Mouse (Mus musculus) E14TG2a.4 (cell line): ENCODE data around the gene Tmem136.
A peak's percentile ranks its signal among the peaks of the same experiment; 100 is the strongest.

Experiments used
- H3K27me3 ChIP-seq: 2 replicates; pipeline ENCODE4 v1.6.1; 2014; ENCODE audit warnings: low read length, control low read depth; ENCODE audit not compliant: insufficient read depth
- H3K36me3 ChIP-seq: 2 replicates; pipeline ENCODE4 v1.6.1; 2014; ENCODE audit warnings: low read length, control low read depth; ENCODE audit not compliant: insufficient read depth
- H3K4me1 ChIP-seq: replicated peaks from 2 replicates; pipeline ENCODE4 v1.6.1; 2014; ENCODE audit warnings: low read depth, low read length, control low read depth
- H3K4me3 ChIP-seq: replicated peaks from 2 replicates; pipeline ENCODE4 v1.5.1; 2014; ENCODE audit warnings: mild to moderate bottlenecking, low read length
- H3K9me3 ChIP-seq: 2 replicates; pipeline ENCODE4 v1.6.1; 2014; ENCODE audit warnings: low read length, control low read depth
- CTCF ChIP-seq: conservative IDR thresholded peaks from 2 replicates; pipeline ENCODE4 v1.5.1; 2014; ENCODE audit warnings: low read length
- NANOG ChIP-seq: IDR thresholded peaks from 2 replicates; pipeline ENCODE4 v1.6.1; 2014; ENCODE audit warnings: borderline replicate concordance, low read length, mixed read lengths
- POU5F1 ChIP-seq: IDR thresholded peaks from 2 replicates; pipeline ENCODE4 v1.6.1; 2014; ENCODE audit warnings: low read length, borderline replicate concordance

Gene Tmem136

GRCm38 (mm10) chr9:43115431-43116133 is 788 bp downstream of the Tmem136 start:
- Histone ChIP-seq H3K4me1 (peaks cover 29% of the 10 kb centered on the region), H3K36me3 (peaks cover 16% of the 10 kb centered on the region), H3K27me3 (0 out of 2 replicates have a peak, but pooled peaks cover 2% of the 10 kb centered on the region), H3K9me3 (no peaks in the 10 kb centered on the region), H3K4me3 (peak overlapping the region; percentile 94)
- no peak for TF ChIP-seq POU5F1
- no peak for TF ChIP-seq CTCF
- TF ChIP-seq NANOG: no peak

- peaks cover 34% of the 10 kb centered on the region for H3K4me1 ChIP-seq
- H3K27me3 ChIP-seq: no peaks in the 10 kb centered on the region
- no peak overlapping the region; the same call in 1 of the 2 replicates for H3K4me3 ChIP-seq
- TF ChIP-seq NANOG: no peak
- TF ChIP-seq CTCF: no peak
- TF ChIP-seq POU5F1: no peak
- H3K36me3 ChIP-seq: peaks cover 22% of the 10 kb centered on the region
- H3K9me3 ChIP-seq: no peaks in the 10 kb centered on the region
Measured at GRCm38 (mm10) chr9:43114833-43115232, 1.5 kb downstream of the Tmem136 start.

GRCm38 (mm10) chr9:43110286-43110980 is 5.9 kb downstream of the Tmem136 start:
- Histone ChIP-seq H3K4me3 (no peak overlapping the region), H3K27me3 (no peaks in the 10 kb centered on the region), H3K36me3 (peaks cover 22% of the 10 kb centered on the region), H3K4me1 (peaks cover 58% of the 10 kb centered on the region), H3K9me3 (no peaks in the 10 kb centered on the region)
- TF ChIP-seq NANOG: no peak
- TF ChIP-seq POU5F1: no peak
- TF ChIP-seq CTCF: no peak

GRCm38 (mm10) chr9:43109125-43109524 is 7.2 kb downstream of the Tmem136 start:
- Histone ChIP-seq H3K36me3 (peaks cover 22% of the 10 kb centered on the region), H3K9me3 (no peaks in the 10 kb centered on the region), H3K4me1 (peaks cover 59% of the 10 kb centered on the region), H3K27me3 (no peaks in the 10 kb centered on the region), H3K4me3 (no peak overlapping the region)
- TF ChIP-seq CTCF: no peak
- no peak for TF ChIP-seq NANOG
- no peak for TF ChIP-seq POU5F1

- no peak overlapping the region for H3K4me3 ChIP-seq
- TF ChIP-seq NANOG (no peak), POU5F1 (no peak), CTCF (no peak)
- no peaks in the 10 kb centered on the region for H3K9me3 ChIP-seq
Measured at GRCm38 (mm10) chr9:43108721-43109120, 7.6 kb downstream of the Tmem136 start.

GRCm38 (mm10) chr9:43108081-43108480 is 8.3 kb downstream of the Tmem136 start:
- H3K4me1 ChIP-seq: peaks cover 66% of the 10 kb centered on the region
- H3K9me3 ChIP-seq: no peaks in the 10 kb centered on the region
- TF ChIP-seq NANOG (no peak), POU5F1 (no peak)
- H3K36me3 ChIP-seq: peaks cover 22% of the 10 kb centered on the region
- no peaks in the 10 kb centered on the region for H3K27me3 ChIP-seq
- H3K4me3 ChIP-seq: no peak overlapping the region

More at GRCm38 (mm10) chr9:43108721-43109120, 7.6 kb downstream of the Tmem136 start:
- Histone ChIP-seq H3K27me3 (no peaks in the 10 kb centered on the region), H3K4me1 (peaks cover 60% of the 10 kb centered on the region), H3K36me3 (peaks cover 22% of the 10 kb centered on the region)

GRCm38 (mm10) chr9:43107555-43107954 is 8.8 kb downstream of the Tmem136 start:
- TF ChIP-seq NANOG (no peak), POU5F1 (no peak), CTCF (no peak)
- Histone ChIP-seq H3K4me3 (no peak overlapping the region), H3K9me3 (no peaks in the 10 kb centered on the region), H3K4me1 (peaks cover 69% of the 10 kb centered on the region), H3K27me3 (no peaks in the 10 kb centered on the region), H3K36me3 (peaks cover 22% of the 10 kb centered on the region)

GRCm38 (mm10) chr9:43107187-43107517 is 9.2 kb downstream of the Tmem136 start, which contains the start of gene Arhgef12:
Arhgef12 (minus strand) TSS chr9:43107239.
- H3K27me3 ChIP-seq: no peaks in the 10 kb centered on the region
- peak within 1 kb of the TSS; percentile 92 for H3K4me3 ChIP-seq
- TF ChIP-seq POU5F1 (no peak), CTCF (peak; percentile 24)
- H3K36me3 ChIP-seq: peaks cover 22% of the 10 kb centered on the region
- H3K4me1 ChIP-seq: peaks cover 71% of the 10 kb centered on the region
- no peaks in the 10 kb centered on the region for H3K9me3 ChIP-seq
